Mouse (Mus musculus) CH12F3 (cell line): ENCODE measurements around the gene Sync.

Source experiments
- in situ Hi-C: fragments of 300-500 bp; cut with MboI; formaldehyde crosslinking; loops from 2 replicates; pipeline ENCODE4 v1.14.3; 2020; ENCODE audit warnings: low sequenced_read_pairs

Gene Sync

GRCm38 (mm10) chr4:129261196-129261595, 26.2 kb upstream of the Sync start, which contains the start of gene C77080:
Gene C77080 (minus strand): TSS chr4:129261404.
- in situ Hi-C loops, result no loop called here

- in situ Hi-C loops, result no loop called here
Observed at GRCm38 (mm10) chr4:129263225-129264021, 24.0 kb upstream of the Sync start.

GRCm38 (mm10) chr4:129266191-129266590, 21.2 kb upstream of the Sync start:
- in situ Hi-C loops, result no loop called here

GRCm38 (mm10) chr4:129266821-129267220, 20.6 kb upstream of the Sync start:
- in situ Hi-C loops, result no loop called here

- in situ Hi-C loops, result no loop called here
Observed at GRCm38 (mm10) chr4:129268698-129269097, 18.7 kb upstream of the Sync start.

GRCm38 (mm10) chr4:129271991-129272755, 15.2 kb upstream of the Sync start:
- in situ Hi-C loops, result no loop called here

- in situ Hi-C loops, result no loop called here
Observed at GRCm38 (mm10) chr4:129272756-129273046, 14.7 kb upstream of the Sync start.

- in situ Hi-C loops, result loop anchor here (5.0 kb wide), 1 partner anchor 59 kb away; no protein-coding TSS in a partner anchor
Observed at GRCm38 (mm10) chr4:129276453-129276865, 11.0 kb upstream of the Sync start.

GRCm38 (mm10) chr4:129282786-129283185, 4.6 kb upstream of the Sync start:
- in situ Hi-C loops, result no loop called here

GRCm38 (mm10) chr4:129283226-129283625, 4.2 kb upstream of the Sync start:
- in situ Hi-C loops, result no loop called here

- in situ Hi-C loops, result no loop called here
Observed at GRCm38 (mm10) chr4:129284685-129285084, 2.7 kb upstream of the Sync start.

GRCm38 (mm10) chr4:129286001-129286682, 1.3 kb upstream of the Sync start:
- in situ Hi-C loops, result no loop called here

GRCm38 (mm10) chr4:129286683-129287471, 540 bp upstream of the Sync start:
- in situ Hi-C loops, result no loop called here

GRCm38 (mm10) chr4:129288067-129288466, 650 bp downstream of the Sync start:
- in situ Hi-C loops, result no loop called here

GRCm38 (mm10) chr4:129289671-129290070, 2.3 kb downstream of the Sync start:
- in situ Hi-C loops, result no loop called here

- in situ Hi-C loops, result no loop called here
Observed at GRCm38 (mm10) chr4:129292831-129293230, 5.4 kb downstream of the Sync start.

GRCm38 (mm10) chr4:129293702-129294101, 6.3 kb downstream of the Sync start:
- in situ Hi-C loops, result no loop called here

GRCm38 (mm10) chr4:129295188-129295587, 7.8 kb downstream of the Sync start:
- in situ Hi-C loops, result no loop called here

- in situ Hi-C loops, result no loop called here
Observed at GRCm38 (mm10) chr4:129296066-129296465, 8.6 kb downstream of the Sync start.

- in situ Hi-C loops, result no loop called here
Observed at GRCm38 (mm10) chr4:129297724-129298123, 10.3 kb downstream of the Sync start.

GRCm38 (mm10) chr4:129299121-129299520, 11.7 kb downstream of the Sync start:
- in situ Hi-C loops, result no loop called here
